Mouse (Mus musculus): ENCODE measurements at regions not wholly inside any gene's neighbourhood (a gene's known extent, or its start where the extent isn't known, plus 50 kb on each side); places are given as distances from the start of the nearest gene placed in this dataset.

DNA sequence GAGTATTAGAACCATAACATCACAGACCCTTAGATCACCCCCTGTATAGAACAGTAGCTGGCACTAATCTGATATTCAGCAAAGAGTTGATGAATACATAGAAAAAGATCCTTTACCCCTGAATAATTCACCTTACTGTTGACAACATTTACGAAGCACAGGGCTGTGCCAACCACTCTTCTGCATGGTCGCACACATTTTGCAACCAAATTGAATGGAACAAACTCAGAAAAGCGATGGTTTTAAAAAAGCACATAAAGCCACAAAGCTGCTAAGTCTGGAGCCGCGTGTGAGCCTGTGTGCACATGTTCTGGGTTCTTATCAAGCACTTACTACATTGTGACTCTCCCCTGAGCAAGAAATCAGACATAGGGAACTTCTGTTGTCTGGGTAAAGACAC lies 397.6 kb upstream of the Clint1 start:
- H3K79me2 ChIP-seq (ENCODE audit: control insufficient read depth, insufficient read depth): no peaks in the 10 kb centered on the region
- no peak overlapping the region for H3K4me2 ChIP-seq (ENCODE audit: low read depth)
- H3K27me3 ChIP-seq (ENCODE audit: control insufficient read depth, insufficient read depth, insufficient read length): no peaks in the 10 kb centered on the region
- no peaks in the 10 kb centered on the region for H3K36me3 ChIP-seq (ENCODE audit: control insufficient read depth, insufficient read depth)
- no peak overlapping the region for H3K4me3 ChIP-seq
- H3ac ChIP-seq (ENCODE audit: control insufficient read depth, insufficient read length): no peak overlapping the region
- TF ChIP-seq USF1 (IDR thresholded peaks at IDR 0.05; ENCODE audit: low read depth) (no peak), E2F4 (IDR thresholded peaks at IDR 0.05; ENCODE audit: insufficient read depth) (no peak), SRF (IDR thresholded peaks at IDR 0.05; ENCODE audit: control insufficient read depth, insufficient read length, low read depth) (no peak), REST (IDR thresholded peaks at IDR 0.05; ENCODE audit: insufficient read depth, insufficient read length) (no peak), TCF3 (IDR thresholded peaks at IDR 0.05; ENCODE audit: insufficient read length, low read depth) (no peak), TCF12 (IDR thresholded peaks at IDR 0.05; ENCODE audit: insufficient read depth, poor library complexity, severe bottlenecking) (no peak), POLR2AphosphoS2 (IDR thresholded peaks at IDR 0.05; ENCODE audit: insufficient read length, low read depth) (no peak), MYOG (IDR thresholded peaks at IDR 0.05; ENCODE audit: control insufficient read depth in 1 of 3, insufficient read depth in 1 of 3, insufficient read length in 2 of 3, low read depth in 2 of 3) (no peak), MYOD1 (IDR thresholded peaks at IDR 0.05; ENCODE audit: control insufficient read depth in 1 of 3, insufficient read length in 2 of 3, low read depth in 2 of 3) (no peak), MAX (IDR thresholded peaks at IDR 0.05; ENCODE audit: low read depth) (no peak), POLR2A (IDR thresholded peaks at IDR 0.05; ENCODE audit: insufficient read length, low read depth) (no peak), CEBPB (IDR thresholded peaks at IDR 0.05; ENCODE audit: insufficient read depth, poor library complexity, severe bottlenecking) (no peak)

DNA sequence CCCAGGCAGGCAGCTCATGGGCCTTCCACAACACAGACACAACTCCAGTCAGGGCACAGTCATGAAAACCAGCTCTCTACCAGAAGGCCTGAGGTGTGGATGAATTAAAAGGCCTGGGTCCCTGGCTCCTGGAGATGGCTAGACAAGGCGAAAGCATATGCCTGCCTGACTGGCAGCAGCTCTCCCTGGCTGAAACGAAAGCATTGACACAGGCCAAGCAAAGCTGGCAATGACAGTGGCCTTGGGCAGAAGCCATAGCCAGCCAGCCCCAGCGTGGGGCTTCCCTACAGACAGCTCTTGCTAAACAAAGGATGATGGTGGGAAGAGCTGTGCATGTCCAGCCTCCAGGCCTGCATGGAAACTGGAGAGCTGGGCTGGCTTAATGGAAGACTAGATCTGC lies 396.9 kb upstream of the Clint1 start:
- Histone ChIP-seq H3K4me3 (no peak overlapping the region), H3K27me3 (ENCODE audit: control insufficient read depth, insufficient read depth, insufficient read length) (no peaks in the 10 kb centered on the region)

DNA sequence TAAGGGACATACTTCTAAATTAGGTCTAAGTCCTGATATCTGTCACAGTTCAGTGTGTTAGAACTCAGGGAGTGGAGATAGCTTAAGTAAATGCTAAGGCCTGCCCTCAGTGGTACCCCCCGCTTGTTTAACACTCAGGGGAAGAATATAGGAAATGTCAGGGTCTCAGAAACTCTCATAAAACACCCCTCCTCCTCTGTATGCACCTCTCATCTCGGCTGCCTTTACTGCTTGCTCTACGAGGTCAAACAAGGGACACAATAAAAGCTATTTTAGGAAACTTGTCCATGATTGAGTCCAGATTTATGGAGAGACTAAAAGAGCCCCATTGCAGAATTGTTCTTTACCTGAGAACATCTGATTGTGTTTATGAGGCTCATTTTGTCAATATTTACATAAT lies 395.1 kb upstream of the Clint1 start:
- TF ChIP-seq SRF (IDR thresholded peaks at IDR 0.05; ENCODE audit: control insufficient read depth, insufficient read length, low read depth) (no peak), E2F4 (IDR thresholded peaks at IDR 0.05; ENCODE audit: insufficient read depth) (no peak), POLR2AphosphoS2 (IDR thresholded peaks at IDR 0.05; ENCODE audit: insufficient read length, low read depth) (no peak), REST (IDR thresholded peaks at IDR 0.05; ENCODE audit: insufficient read depth, insufficient read length) (no peak), USF1 (IDR thresholded peaks at IDR 0.05; ENCODE audit: low read depth) (no peak), TCF12 (IDR thresholded peaks at IDR 0.05; ENCODE audit: insufficient read depth, poor library complexity, severe bottlenecking) (no peak), MAX (IDR thresholded peaks at IDR 0.05; ENCODE audit: low read depth) (no peak), MYOG (IDR thresholded peaks at IDR 0.05; ENCODE audit: control insufficient read depth in 1 of 3, insufficient read depth in 1 of 3, insufficient read length in 2 of 3, low read depth in 2 of 3) (no peak), POLR2A (IDR thresholded peaks at IDR 0.05; ENCODE audit: insufficient read length, low read depth) (no peak), MYOD1 (IDR thresholded peaks at IDR 0.05; ENCODE audit: control insufficient read depth in 1 of 3, insufficient read length in 2 of 3, low read depth in 2 of 3) (no peak), CEBPB (IDR thresholded peaks at IDR 0.05; ENCODE audit: insufficient read depth, poor library complexity, severe bottlenecking) (no peak)

More for the DNA sequence above, 396.9 kb upstream of the Clint1 start:
- Histone ChIP-seq H3K4me2 (ENCODE audit: low read depth) (no peak overlapping the region), H3K79me2 (ENCODE audit: control insufficient read depth, insufficient read depth) (no peaks in the 10 kb centered on the region), H3K36me3 (ENCODE audit: control insufficient read depth, insufficient read depth) (no peaks in the 10 kb centered on the region), H3ac (ENCODE audit: control insufficient read depth, insufficient read length) (no peak overlapping the region)
- TF ChIP-seq E2F4 (IDR thresholded peaks at IDR 0.05; ENCODE audit: insufficient read depth) (no peak), MYOG (IDR thresholded peaks at IDR 0.05; ENCODE audit: control insufficient read depth in 1 of 3, insufficient read depth in 1 of 3, insufficient read length in 2 of 3, low read depth in 2 of 3) (no peak), CEBPB (IDR thresholded peaks at IDR 0.05; ENCODE audit: insufficient read depth, poor library complexity, severe bottlenecking) (no peak), SRF (IDR thresholded peaks at IDR 0.05; ENCODE audit: control insufficient read depth, insufficient read length, low read depth) (no peak), POLR2AphosphoS2 (IDR thresholded peaks at IDR 0.05; ENCODE audit: insufficient read length, low read depth) (no peak), TCF12 (IDR thresholded peaks at IDR 0.05; ENCODE audit: insufficient read depth, poor library complexity, severe bottlenecking) (no peak), TCF3 (IDR thresholded peaks at IDR 0.05; ENCODE audit: insufficient read length, low read depth) (no peak), USF1 (IDR thresholded peaks at IDR 0.05; ENCODE audit: low read depth) (no peak), MAX (IDR thresholded peaks at IDR 0.05; ENCODE audit: low read depth) (no peak), MYOD1 (IDR thresholded peaks at IDR 0.05; ENCODE audit: control insufficient read depth in 1 of 3, insufficient read length in 2 of 3, low read depth in 2 of 3) (no peak), POLR2A (IDR thresholded peaks at IDR 0.05; ENCODE audit: insufficient read length, low read depth) (no peak), REST (IDR thresholded peaks at IDR 0.05; ENCODE audit: insufficient read depth, insufficient read length) (no peak)

DNA sequence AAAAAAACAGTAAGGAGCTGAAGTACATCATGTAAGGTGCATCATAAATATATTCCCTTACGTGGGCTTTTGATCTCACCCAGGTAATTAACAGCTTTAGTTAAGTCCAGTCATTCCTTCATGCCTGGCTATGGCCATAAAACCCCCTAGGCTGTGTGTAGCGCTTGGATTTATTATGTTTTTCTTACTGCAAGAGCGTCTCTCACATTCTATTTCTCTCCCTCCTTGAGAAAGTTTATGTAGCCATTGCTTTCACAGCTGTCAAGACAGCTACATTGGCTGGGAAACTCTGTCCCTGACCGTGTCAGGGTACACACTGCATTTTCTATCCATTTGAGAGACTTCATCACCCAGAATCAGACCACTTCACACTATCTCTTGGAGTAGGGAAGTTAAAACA lies 394.3 kb upstream of the Clint1 start:
- TF ChIP-seq MYOD1 (IDR thresholded peaks at IDR 0.05; ENCODE audit: control insufficient read depth in 1 of 3, insufficient read length in 2 of 3, low read depth in 2 of 3): no peak
- no peaks in the 10 kb centered on the region for H3K36me3 ChIP-seq (ENCODE audit: control insufficient read depth, insufficient read depth)

More for the DNA sequence above, 395.1 kb upstream of the Clint1 start:
- Histone ChIP-seq H3K79me2 (ENCODE audit: control insufficient read depth, insufficient read depth) (no peaks in the 10 kb centered on the region), H3K36me3 (ENCODE audit: control insufficient read depth, insufficient read depth) (no peaks in the 10 kb centered on the region), H3ac (ENCODE audit: control insufficient read depth, insufficient read length) (no peak overlapping the region), H3K4me2 (ENCODE audit: low read depth) (no peak overlapping the region), H3K27me3 (ENCODE audit: control insufficient read depth, insufficient read depth, insufficient read length) (no peaks in the 10 kb centered on the region), H3K4me3 (no peak overlapping the region)

More for the DNA sequence above, 394.3 kb upstream of the Clint1 start:
- H3K27me3 ChIP-seq (ENCODE audit: control insufficient read depth, insufficient read depth, insufficient read length): no peaks in the 10 kb centered on the region
- no peak overlapping the region for H3ac ChIP-seq (ENCODE audit: control insufficient read depth, insufficient read length)
- H3K79me2 ChIP-seq (ENCODE audit: control insufficient read depth, insufficient read depth): no peaks in the 10 kb centered on the region
- no peak overlapping the region for H3K4me3 ChIP-seq
- H3K4me2 ChIP-seq (ENCODE audit: low read depth): no peak overlapping the region
